Mouse (Mus musculus): ENCODE measurements around the gene Rab30. TPM values are rescaled to one million over a fixed set of nuclear protein-coding genes. Genes with fewer than 3 reads are reported as not detected.

Rab30 gene
- polyA plus RNA-seq, 1 experiment = 23.0 TPM

GRCm38 (mm10) chr7:92773596-92773995 is 32.2 kb downstream of the Rab30 start:
- no peak overlapping the region for H3K27ac ChIP-seq (ENCODE audit: insufficient read depth, low read length)

GRCm38 (mm10) chr7:92774741-92775140 is 33.3 kb downstream of the Rab30 start:
- TF ChIP-seq CTCF (IDR thresholded peaks at IDR 0.05; ENCODE audit: borderline replicate concordance, insufficient read depth, low read depth, low read length) = no peak
- TF ChIP-seq POLR2A (IDR thresholded peaks at IDR 0.05; ENCODE audit: borderline replicate concordance, insufficient read depth, low read length) = no peak
- no peak overlapping the region for H3K4me3 ChIP-seq (replicated peaks; ENCODE audit: insufficient read depth, low read depth, low read length)
- 92% methylated on average over 5 of the region's 5 CpGs for WGBS
- no peak overlapping the region for H3K27ac ChIP-seq (ENCODE audit: insufficient read depth, low read length)
- H3K4me1 ChIP-seq (ENCODE audit: control insufficient read depth, insufficient read depth, low read length) = peaks cover 9% of the 10 kb centered on the region
- H3K27me3 ChIP-seq (ENCODE audit: control insufficient read depth, insufficient read depth, low read length) = no peaks in the 10 kb centered on the region
- DNase-seq = no peak

More at GRCm38 (mm10) chr7:92773596-92773995, 32.2 kb downstream of the Rab30 start:
- no peak for DNase-seq
- WGBS = 91% methylated on average over 3 of the region's 3 CpGs
- Histone ChIP-seq H3K4me1 (ENCODE audit: control insufficient read depth, insufficient read depth, low read length) (peaks cover 9% of the 10 kb centered on the region), H3K4me3 (replicated peaks; ENCODE audit: insufficient read depth, low read depth, low read length) (no peak overlapping the region), H3K27me3 (ENCODE audit: control insufficient read depth, insufficient read depth, low read length) (no peaks in the 10 kb centered on the region)
- TF ChIP-seq CTCF (IDR thresholded peaks at IDR 0.05; ENCODE audit: borderline replicate concordance, insufficient read depth, low read depth, low read length) (no peak), POLR2A (IDR thresholded peaks at IDR 0.05; ENCODE audit: borderline replicate concordance, insufficient read depth, low read length) (no peak)

GRCm38 (mm10) chr7:92775703-92776102 is 34.3 kb downstream of the Rab30 start:
- no peak overlapping the region for H3K27ac ChIP-seq (ENCODE audit: insufficient read depth, low read length)
- 70% methylated on average over 2 of the region's 2 CpGs for WGBS

GRCm38 (mm10) chr7:92776647-92777046 is 35.2 kb downstream of the Rab30 start:
- DNase-seq = no peak
- H3K27ac ChIP-seq (ENCODE audit: insufficient read depth, low read length) = peak overlapping the region; percentile 80
- H3K27me3 ChIP-seq (ENCODE audit: control insufficient read depth, insufficient read depth, low read length) = no peaks in the 10 kb centered on the region
- TF ChIP-seq CTCF (IDR thresholded peaks at IDR 0.05; ENCODE audit: borderline replicate concordance, insufficient read depth, low read depth, low read length) (no peak), POLR2A (IDR thresholded peaks at IDR 0.05; ENCODE audit: borderline replicate concordance, insufficient read depth, low read length) (no peak)
- peak overlapping the region; percentile 39 for H3K4me3 ChIP-seq (replicated peaks; ENCODE audit: insufficient read depth, low read depth, low read length)
- peaks cover 9% of the 10 kb centered on the region for H3K4me1 ChIP-seq (ENCODE audit: control insufficient read depth, insufficient read depth, low read length)
- 25% methylated on average over 4 of the region's 4 CpGs for WGBS

More at GRCm38 (mm10) chr7:92775703-92776102, 34.3 kb downstream of the Rab30 start:
- Histone ChIP-seq H3K4me3 (replicated peaks; ENCODE audit: insufficient read depth, low read depth, low read length) (no peak overlapping the region), H3K27me3 (ENCODE audit: control insufficient read depth, insufficient read depth, low read length) (no peaks in the 10 kb centered on the region), H3K4me1 (ENCODE audit: control insufficient read depth, insufficient read depth, low read length) (peaks cover 9% of the 10 kb centered on the region)
- TF ChIP-seq POLR2A (IDR thresholded peaks at IDR 0.05; ENCODE audit: borderline replicate concordance, insufficient read depth, low read length) (no peak), CTCF (IDR thresholded peaks at IDR 0.05; ENCODE audit: borderline replicate concordance, insufficient read depth, low read depth, low read length) (no peak)
- no peak for DNase-seq

GRCm38 (mm10) chr7:92777108-92777973 is 35.9 kb downstream of the Rab30 start:
- Histone ChIP-seq H3K27ac (ENCODE audit: insufficient read depth, low read length) (peak overlapping the region; percentile 80), H3K27me3 (ENCODE audit: control insufficient read depth, insufficient read depth, low read length) (no peaks in the 10 kb centered on the region), H3K4me1 (ENCODE audit: control insufficient read depth, insufficient read depth, low read length) (peaks cover 9% of the 10 kb centered on the region), H3K4me3 (replicated peaks; ENCODE audit: insufficient read depth, low read depth, low read length) (peak overlapping the region; percentile 39)
- peak; percentile 77 to 79 for DNase-seq
- WGBS = 7% methylated on average over 17 of the region's 17 CpGs
- peak; percentile 29; the same call in 1 of the 2 replicates for TF ChIP-seq POLR2A (IDR thresholded peaks at IDR 0.05; ENCODE audit: borderline replicate concordance, insufficient read depth, low read length)
- no peak for TF ChIP-seq CTCF (IDR thresholded peaks at IDR 0.05; ENCODE audit: borderline replicate concordance, insufficient read depth, low read depth, low read length)

GRCm38 (mm10) chr7:92779058-92779457 is 37.7 kb downstream of the Rab30 start:
- no peak overlapping the region for H3K27ac ChIP-seq (ENCODE audit: insufficient read depth, low read length)
- no peak for DNase-seq
- peaks cover 17% of the 10 kb centered on the region for H3K4me1 ChIP-seq (ENCODE audit: control insufficient read depth, insufficient read depth, low read length)
- 88% methylated on average over 2 of the region's 2 CpGs for WGBS
- no peak overlapping the region for H3K4me3 ChIP-seq (replicated peaks; ENCODE audit: insufficient read depth, low read depth, low read length)
- no peaks in the 10 kb centered on the region for H3K27me3 ChIP-seq (ENCODE audit: control insufficient read depth, insufficient read depth, low read length)
- no peak for TF ChIP-seq POLR2A (IDR thresholded peaks at IDR 0.05; ENCODE audit: borderline replicate concordance, insufficient read depth, low read length)
- TF ChIP-seq CTCF (IDR thresholded peaks at IDR 0.05; ENCODE audit: borderline replicate concordance, insufficient read depth, low read depth, low read length) = no peak

GRCm38 (mm10) chr7:92781361-92781760 is 40.0 kb downstream of the Rab30 start:
- Histone ChIP-seq H3K27me3 (ENCODE audit: control insufficient read depth, insufficient read depth, low read length) (no peaks in the 10 kb centered on the region), H3K27ac (ENCODE audit: insufficient read depth, low read length) (no peak overlapping the region), H3K4me1 (ENCODE audit: control insufficient read depth, insufficient read depth, low read length) (peaks cover 17% of the 10 kb centered on the region), H3K4me3 (replicated peaks; ENCODE audit: insufficient read depth, low read depth, low read length) (no peak overlapping the region)
- TF ChIP-seq POLR2A (IDR thresholded peaks at IDR 0.05; ENCODE audit: borderline replicate concordance, insufficient read depth, low read length) (no peak), CTCF (IDR thresholded peaks at IDR 0.05; ENCODE audit: borderline replicate concordance, insufficient read depth, low read depth, low read length) (no peak)
- DNase-seq = no peak
- WGBS = 92% methylated on average over 1 of the region's 1 CpGs

GRCm38 (mm10) chr7:92781948-92782347 is 40.5 kb downstream of the Rab30 start:
- DNase-seq = no peak

More at GRCm38 (mm10) chr7:92781948-92782347, 40.5 kb downstream of the Rab30 start:
- H3K4me3 ChIP-seq (replicated peaks; ENCODE audit: insufficient read depth, low read depth, low read length) = no peak overlapping the region
- WGBS = 90% methylated on average over 3 of the region's 3 CpGs
- peaks cover 12% of the 10 kb centered on the region for H3K4me1 ChIP-seq (ENCODE audit: control insufficient read depth, insufficient read depth, low read length)
- TF ChIP-seq CTCF (IDR thresholded peaks at IDR 0.05; ENCODE audit: borderline replicate concordance, insufficient read depth, low read depth, low read length) (no peak), POLR2A (IDR thresholded peaks at IDR 0.05; ENCODE audit: borderline replicate concordance, insufficient read depth, low read length) (no peak)
- H3K27ac ChIP-seq (ENCODE audit: insufficient read depth, low read length) = no peak overlapping the region
- H3K27me3 ChIP-seq (ENCODE audit: control insufficient read depth, insufficient read depth, low read length) = no peaks in the 10 kb centered on the region

Data from cerebellum, adult 2 months (tissue).